Mouse (Mus musculus) layer of hippocampus, adult 2 months (tissue): Measurements from ENCODE around the gene Lipc. TPM values are rescaled to one million over a fixed set of nuclear protein-coding genes. Genes with fewer than 3 reads are reported as not detected.
"Not testable (repeated sequence)": the region's sequence is repeated elsewhere in the genome, so short reads cannot be mapped to it uniquely, and the experiment has no call there.

ENCODE experiments used
- DNase-seq, 2 experiments: peaks; one replicate each; pipeline ENCODE4 v3.0.0; 2022; ENCODE audit warnings: low spot score in 2 of 2
- H3K27ac ChIP-seq: fragments of 200-600 bp; 2 replicates; pipeline ENCODE4 v1.8.1; 2022
- H3K4me3 ChIP-seq: fragments of 200-600 bp; 2 replicates; pipeline ENCODE4 v1.8.1; 2022; ENCODE audit warnings: mild to moderate bottlenecking
- CTCF ChIP-seq: fragments of 200-600 bp; conservative IDR thresholded peaks from 2 replicates; pipeline ENCODE4 v1.8.1; 2022; ENCODE audit warnings: antibody characterized with exemption, mild to moderate bottlenecking, moderate library complexity
- total RNA-seq, 2 experiments: library from RNA; stranded (reverse); gene quantifications; 2 replicates each; pipeline ENCODE4 v1.2.3; 2021

The Lipc gene
- total RNA-seq, 2 experiments from 2014 or later: 0.20 to 0.39 TPM

DNA sequence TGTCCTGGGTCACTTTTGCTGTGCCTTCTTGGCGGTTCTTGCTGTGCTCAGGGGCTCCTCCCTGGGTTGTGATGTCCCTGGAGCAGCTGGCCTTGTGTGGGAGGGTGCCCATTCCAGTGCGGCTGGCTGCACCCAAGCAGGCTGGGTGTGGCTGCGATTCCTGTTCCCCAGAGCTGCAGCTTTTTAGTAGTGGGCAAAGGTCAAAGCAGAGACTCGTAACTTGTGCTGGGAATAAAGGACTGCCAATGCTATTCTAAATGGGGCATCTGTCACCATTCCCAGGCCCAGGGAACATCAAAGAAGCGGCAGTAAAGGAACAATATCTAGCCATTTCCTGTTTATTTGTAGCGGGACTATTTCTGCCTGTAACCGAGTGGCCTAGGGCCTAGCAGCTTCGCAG, 88.7 kb downstream of the Lipc start:
- no peak overlapping the region for H3K4me3 ChIP-seq
- no peak for TF ChIP-seq CTCF
- peak overlapping the region; percentile 65 for H3K27ac ChIP-seq
- DNase-seq: no peak

DNA sequence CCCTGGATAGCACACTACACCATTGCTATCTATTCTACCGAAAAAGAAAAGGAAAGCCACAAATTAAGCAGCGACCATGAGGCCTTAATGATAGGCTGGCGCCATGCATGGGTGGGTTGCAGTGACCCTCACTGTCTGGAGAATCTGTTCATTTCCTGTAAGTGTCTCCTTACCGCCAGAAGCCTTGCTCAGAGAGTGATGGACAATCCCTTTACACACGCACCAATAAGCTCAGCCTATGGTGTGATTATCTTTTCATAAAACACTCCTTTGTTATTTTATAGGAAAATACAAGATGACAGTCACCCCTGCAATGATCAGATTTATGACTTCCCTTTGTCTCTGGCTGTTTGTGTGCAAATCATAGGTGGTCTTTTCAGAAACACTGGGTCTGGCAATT, 92.8 kb downstream of the Lipc start:
- DNase-seq: no peak
- Histone ChIP-seq H3K4me3 (no peak overlapping the region), H3K27ac (no peak overlapping the region)
- TF ChIP-seq CTCF: no peak

DNA sequence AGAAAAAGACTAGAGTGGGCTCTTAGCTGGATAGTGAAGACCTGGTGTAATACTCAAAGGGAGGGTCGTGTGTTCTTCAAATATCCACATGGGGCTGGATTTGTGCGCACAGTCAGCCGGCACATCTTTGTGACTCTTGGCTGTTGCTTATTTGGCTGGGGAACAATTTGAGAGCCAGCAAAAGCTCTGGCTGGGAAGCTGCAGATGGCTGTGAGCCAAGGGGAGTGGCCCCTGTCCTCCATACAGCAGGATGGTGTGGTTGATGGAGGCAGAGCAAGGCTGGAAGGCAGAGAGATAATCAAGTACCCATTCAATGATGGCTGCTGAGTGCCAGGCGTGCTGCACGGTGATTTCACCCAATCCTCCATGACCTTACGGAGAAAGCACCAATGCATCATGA, 96.2 kb downstream of the Lipc start:
- H3K27ac ChIP-seq: no peak overlapping the region
- no peak for DNase-seq
- no peak overlapping the region for H3K4me3 ChIP-seq
- TF ChIP-seq CTCF: no peak

DNA sequence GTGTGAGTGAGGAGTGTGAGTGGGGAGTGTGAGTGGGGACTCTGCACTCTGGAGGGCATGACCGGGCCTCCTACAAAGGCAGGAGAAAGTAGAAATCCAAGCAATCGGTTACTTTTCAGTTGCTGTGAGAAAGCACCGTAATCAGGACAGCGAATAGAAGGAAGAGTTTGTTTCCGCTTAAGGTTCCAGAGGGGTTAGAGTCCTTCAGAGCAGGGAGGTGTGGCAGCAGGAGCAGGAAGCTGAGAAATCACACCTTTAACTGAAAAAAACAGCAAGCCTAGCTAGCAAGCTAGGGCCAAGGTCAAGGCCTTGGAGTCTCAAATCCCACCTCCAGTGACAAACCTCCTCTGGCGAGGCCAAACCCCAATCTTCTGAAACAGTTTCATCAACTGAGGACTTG, 97.1 kb downstream of the Lipc start:
- Histone ChIP-seq H3K4me3 (no peak overlapping the region), H3K27ac (no peak overlapping the region)
- TF ChIP-seq CTCF: no peak
- no peak for DNase-seq

DNA sequence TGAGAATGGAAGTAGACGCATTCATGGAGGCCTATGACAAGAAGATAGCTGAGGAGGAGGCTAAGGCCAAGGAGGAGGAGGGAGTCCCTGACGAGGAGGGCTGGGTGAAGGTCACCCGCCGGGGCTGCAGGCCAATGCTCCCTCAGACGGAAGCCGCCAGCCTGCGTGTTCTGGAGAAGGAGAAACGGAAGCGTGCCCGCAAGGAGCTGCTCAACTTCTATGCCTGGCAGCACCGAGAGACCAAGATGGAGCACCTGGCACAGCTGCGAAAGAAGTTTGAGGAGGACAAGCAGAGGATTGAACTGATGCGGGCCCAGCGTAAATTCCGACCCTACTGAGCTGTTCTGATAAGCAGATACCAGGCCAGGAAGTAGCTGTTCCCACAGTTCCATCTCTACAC, 98.9 kb downstream of the Lipc start:
- not testable (repeated sequence) for H3K27ac ChIP-seq, DNase-seq, H3K4me3 ChIP-seq

DNA sequence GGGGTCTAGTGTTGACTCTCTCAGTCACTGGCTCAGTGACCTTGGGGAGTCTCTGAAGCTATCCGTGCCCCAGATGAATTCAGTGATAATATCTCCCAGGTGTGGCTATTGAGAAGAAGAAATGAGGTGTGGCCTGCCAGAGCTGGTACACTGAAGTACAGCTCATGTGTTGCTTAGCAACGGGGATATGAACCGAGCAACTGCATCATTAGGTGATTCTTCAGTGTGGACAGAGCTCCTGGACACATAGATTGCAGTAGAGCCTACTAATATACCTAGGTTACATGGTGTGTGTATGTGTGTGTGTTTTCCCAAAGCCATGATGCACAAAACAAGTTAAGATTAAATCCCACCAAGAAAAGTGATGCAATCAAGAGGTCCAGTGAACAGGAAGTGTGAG, 100.5 kb downstream of the Lipc start:
- TF ChIP-seq CTCF: no peak
- no peak for DNase-seq
- no peak overlapping the region for H3K27ac ChIP-seq
- H3K4me3 ChIP-seq: no peak overlapping the region

DNA sequence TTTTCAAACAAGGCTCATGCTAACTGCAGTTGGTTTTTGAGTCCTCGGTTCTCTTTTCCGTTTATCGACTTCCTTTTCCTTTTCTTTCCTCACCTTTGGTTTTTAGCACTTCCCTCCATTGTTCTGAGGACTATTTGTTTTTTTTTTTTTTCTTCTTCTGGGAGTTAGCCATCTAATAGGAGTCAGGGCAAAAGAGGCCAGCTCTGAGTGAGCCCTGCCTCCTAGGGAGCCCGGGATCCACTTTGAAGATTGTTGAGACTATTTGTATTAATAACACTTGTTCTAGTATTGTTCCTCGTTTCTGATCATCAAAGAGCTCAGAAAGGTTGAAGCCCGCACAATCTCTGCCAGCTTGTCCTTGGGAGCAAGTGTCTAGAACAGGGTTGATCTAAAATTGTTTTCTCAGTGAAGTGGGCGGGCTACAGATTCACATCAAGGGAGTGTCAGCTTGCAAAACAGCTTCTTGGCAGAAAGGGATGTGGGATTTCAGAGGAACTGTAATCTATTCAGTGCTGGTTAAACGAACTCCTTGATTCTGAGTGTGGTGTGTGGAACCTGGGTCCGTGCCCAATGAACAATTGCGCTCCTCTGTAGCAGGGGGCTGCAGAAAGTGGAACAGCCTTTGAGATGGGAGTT, 103.8 kb downstream of the Lipc start:
- no peak for TF ChIP-seq CTCF
- H3K4me3 ChIP-seq: peak overlapping the region; percentile 15; the same call in 1 of the 2 replicates
- peak; percentile 32 to 44 for DNase-seq
- H3K27ac ChIP-seq: peak overlapping the region; percentile 88

DNA sequence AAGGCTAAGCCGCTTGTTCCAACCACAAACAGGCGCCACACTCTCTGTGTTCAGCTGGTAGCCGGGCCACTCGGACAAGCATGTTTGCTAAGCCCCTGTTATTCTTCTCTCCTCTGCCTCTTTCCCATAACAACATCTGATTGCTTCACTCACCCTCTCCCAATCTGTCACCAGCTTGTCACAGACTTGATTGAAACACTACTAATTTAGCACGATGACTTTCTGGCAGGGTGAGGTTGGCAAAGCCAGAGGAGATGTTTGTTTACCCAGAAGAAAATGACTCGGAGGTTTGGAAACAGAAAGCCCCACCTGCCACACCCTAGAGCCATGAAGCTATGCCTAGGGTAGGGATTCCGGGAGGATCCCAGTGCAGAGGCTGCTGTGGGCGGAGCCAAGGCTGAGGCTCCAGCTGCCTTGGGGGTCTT, 104.4 kb downstream of the Lipc start:
- no peak for DNase-seq
- no peak for TF ChIP-seq CTCF
- Histone ChIP-seq H3K27ac (peak overlapping the region; percentile 88), H3K4me3 (peak overlapping the region; percentile 15; the same call in 1 of the 2 replicates)

DNA sequence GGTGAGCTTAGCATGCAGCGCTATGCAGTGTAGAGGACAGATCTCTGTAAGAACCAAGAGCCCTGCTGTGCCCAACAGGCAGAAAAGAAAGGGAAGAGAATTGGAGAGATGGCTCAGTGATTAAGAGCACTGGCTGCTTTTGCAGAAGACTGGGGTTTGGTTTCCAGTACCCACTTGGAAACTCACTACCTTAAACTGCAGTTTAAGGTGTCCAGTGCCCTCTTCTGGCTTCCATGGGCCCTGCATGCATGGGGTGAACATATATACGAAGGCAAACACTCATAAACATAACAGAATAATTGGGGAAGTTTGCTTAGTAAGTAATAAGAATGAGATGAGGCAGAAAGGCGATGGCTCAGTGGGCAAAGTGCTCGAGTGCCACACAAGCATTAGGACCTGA, 108.8 kb downstream of the Lipc start:
- TF ChIP-seq CTCF: peak; percentile 49

DNA sequence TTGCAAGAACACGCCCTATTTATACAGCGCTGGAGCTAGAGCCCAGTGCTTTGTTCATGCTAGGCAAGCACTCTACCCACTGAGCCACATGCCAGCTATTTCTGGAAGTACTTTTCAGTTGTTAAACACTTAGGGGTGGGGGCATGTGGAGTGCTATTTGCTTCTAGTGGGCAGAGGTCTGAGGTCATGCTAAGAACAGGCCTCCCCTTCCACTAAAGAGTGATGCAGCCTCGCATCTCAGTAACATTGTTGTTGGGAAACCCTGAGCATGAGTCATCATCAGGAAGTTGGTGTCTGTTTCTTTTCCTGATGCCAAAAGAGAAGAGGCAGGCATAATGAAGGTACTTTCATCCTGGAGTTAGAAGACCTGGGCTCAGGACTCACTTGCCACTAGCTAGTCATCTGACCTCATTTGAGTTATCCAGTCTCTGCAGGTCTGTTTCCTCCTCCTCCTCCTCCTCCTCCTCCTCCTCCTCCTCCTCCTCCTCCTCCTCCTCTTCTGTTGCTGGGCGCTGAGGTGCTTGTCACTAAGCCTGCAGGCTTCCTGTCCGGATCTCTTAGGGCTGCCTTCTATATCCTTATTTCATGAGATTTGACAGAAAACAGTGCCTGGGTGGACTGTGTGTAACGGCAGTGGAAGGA, 109.6 kb downstream of the Lipc start:
- no peak overlapping the region for H3K4me3 ChIP-seq
- TF ChIP-seq CTCF: no peak
- H3K27ac ChIP-seq: peak overlapping the region; percentile 76; the same call in 1 of the 2 replicates
- no peak for DNase-seq

More for the DNA sequence above, 108.8 kb downstream of the Lipc start:
- H3K4me3 ChIP-seq: no peak overlapping the region
- no peak overlapping the region for H3K27ac ChIP-seq
- no peak for DNase-seq

DNA sequence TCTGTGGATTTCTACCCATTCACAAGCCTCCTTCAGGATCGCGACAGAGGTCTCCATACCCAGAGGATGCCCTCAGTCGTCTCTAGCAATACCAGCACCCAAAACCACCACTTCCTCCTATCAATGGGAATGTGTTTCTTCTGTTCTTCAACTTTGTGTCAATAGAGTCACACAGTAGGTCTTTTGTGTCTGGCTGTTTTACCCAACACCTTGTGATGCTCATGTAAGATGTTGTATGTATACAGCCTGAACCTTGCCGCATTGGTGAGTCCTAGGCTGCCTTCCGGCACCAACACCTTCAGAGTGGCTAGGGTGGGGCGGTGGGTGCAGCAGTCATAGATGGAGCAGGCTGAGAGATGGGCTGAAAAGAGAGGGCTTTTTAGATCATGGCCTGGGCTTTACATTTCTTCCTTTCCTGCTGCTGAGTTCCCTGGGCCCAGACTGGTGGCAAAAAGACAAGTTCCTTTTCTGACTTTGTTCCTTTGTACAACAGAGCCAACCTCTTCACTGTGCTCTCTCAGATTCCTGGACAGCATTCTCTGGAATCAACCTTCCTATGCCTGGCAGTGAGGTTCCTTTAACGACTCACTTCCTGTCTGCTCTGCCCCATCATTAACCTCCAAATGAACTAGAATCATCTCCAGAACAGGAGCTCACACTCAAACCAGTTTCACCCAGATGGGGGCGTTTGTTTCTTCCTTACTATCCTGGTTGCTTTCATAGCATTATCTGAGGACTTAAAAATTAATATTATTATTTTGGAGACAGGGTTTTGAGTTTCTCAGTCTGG, 110.4 kb downstream of the Lipc start:
- Histone ChIP-seq H3K27ac (peak overlapping the region; percentile 76), H3K4me3 (no peak overlapping the region)
- no peak for TF ChIP-seq CTCF
- no peak for DNase-seq

DNA sequence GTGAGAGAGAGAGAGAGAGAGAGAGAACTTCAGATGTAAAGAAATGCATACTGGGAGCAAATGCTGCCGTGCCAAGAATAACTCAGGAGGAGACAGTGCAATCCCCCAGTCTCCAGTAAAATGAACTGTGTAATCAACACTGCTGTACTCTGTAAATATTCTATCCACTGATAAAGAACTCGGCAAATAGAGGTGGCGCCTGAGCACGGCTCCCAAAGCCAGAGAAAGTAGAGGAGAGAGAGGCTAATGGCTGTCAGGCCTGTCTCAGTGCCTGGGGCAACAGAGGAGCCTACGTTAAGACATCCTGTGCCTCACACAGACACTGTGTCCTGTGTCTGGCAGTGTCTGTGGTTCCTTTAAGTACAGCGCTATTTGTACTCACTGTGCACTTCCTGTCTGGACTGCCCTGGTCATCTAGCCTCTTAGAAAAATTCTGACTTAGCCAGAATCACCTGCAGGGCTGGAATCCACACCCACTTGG, 111.1 kb downstream of the Lipc start:
- H3K27ac ChIP-seq: peak overlapping the region; percentile 76; the same call in 1 of the 2 replicates
- DNase-seq: no peak
- no peak overlapping the region for H3K4me3 ChIP-seq
- no peak for TF ChIP-seq CTCF
